Mouse (Mus musculus) kidney, postnatal 0 days (tissue): ENCODE measurements around the gene Gm2897. TPM values are rescaled to one million over a fixed set of nuclear protein-coding genes. Genes with fewer than 3 reads are reported as not detected.
"Not testable (repeated sequence)": the region's sequence is repeated elsewhere in the genome, so short reads cannot be mapped to it uniquely, and the experiment has no call there.

Source experiments
- ATAC-seq: fragments of 200-750 bp; cut with Nextera tagmentation; replicated peaks from 2 replicates; pipeline ENCODE4 v1.8.0; 2017; ENCODE audit warnings: low read depth, moderate number of reproducible peaks, moderate TSS enrichment, moderate library complexity; ENCODE audit not compliant: low FRiP score
- DNase-seq: peaks from one replicate; pipeline ENCODE4 v3.0.0-alpha.2; 2016; ENCODE audit warnings: low spot score
- H3K27ac ChIP-seq: fragments of 300-500 bp; sonication (generic); 2 replicates; pipeline ENCODE4 v1.5.1; 2014; ENCODE audit warnings: mild to moderate bottlenecking
- H3K27me3 ChIP-seq: fragments of 300-500 bp; sonication (generic); 2 replicates; pipeline ENCODE4 v1.6.1; 2014; ENCODE audit warnings: low read length, mixed read lengths; ENCODE audit not compliant: insufficient read depth
- H3K36me3 ChIP-seq: fragments of 300-500 bp; sonication (generic); 2 replicates; pipeline ENCODE4 v1.6.1; 2014; ENCODE audit warnings: low read length, mixed read lengths; ENCODE audit not compliant: insufficient read depth
- H3K4me1 ChIP-seq: fragments of 300-500 bp; sonication (generic); replicated peaks from 2 replicates; pipeline ENCODE4 v1.6.1; 2014; ENCODE audit warnings: antibody characterized with exemption, low read length, mixed read lengths; ENCODE audit not compliant: insufficient read depth
- H3K4me2 ChIP-seq: fragments of 300-500 bp; sonication (generic); 2 replicates; pipeline ENCODE4 v1.6.1; 2014; ENCODE audit warnings: mild to moderate bottlenecking, low read length, moderate library complexity, mixed read lengths
- H3K4me3 ChIP-seq: fragments of 300-500 bp; sonication (generic); replicated peaks from 2 replicates; pipeline ENCODE4 v1.5.1; 2014; ENCODE audit warnings: low read depth, low read length
- H3K9ac ChIP-seq: fragments of 300-500 bp; sonication (generic); 2 replicates; pipeline ENCODE4 v1.6.1; 2014; ENCODE audit warnings: low read depth, low read length
- H3K9me3 ChIP-seq: fragments of 300-500 bp; sonication (generic); replicated peaks from 2 replicates; pipeline ENCODE4 v1.6.1; 2016; ENCODE audit warnings: low read length, inconsistent platforms, mixed read lengths
- CTCF ChIP-seq: IDR thresholded peaks from 2 replicates; pipeline ENCODE4 v1.5.1; 2016; ENCODE audit warnings: antibody characterized with exemption, low read depth, mild to moderate bottlenecking, moderate library complexity
- WGBS: fragments of 180-500 bp; shearing (Covaris S2); extraction: QIAGEN DNeasy Blood & Tissue Kit; methylation state at CpG from one replicate; pipeline ENCODE4 v1.1.7; 2014; 5-methylcytosine and 5-hydroxymethylcytosine counted together
- polyA plus RNA-seq: library from polyadenylated mRNA; unstranded; fragments of >200 nt; fragmentation: Nextera tagmentation; extraction: Ambion mirVana; gene quantifications from 2 replicates; pipeline ENCODE4 v1.2.1, GENCODE M21; 2015

Gene Gm2897
- polyA plus RNA-seq = 0.99 and 1.1 TPM in 2 replicates

GRCm38 (mm10) chr14:3048727-3049512, at the start of gene Gm2897:
TSS of gene Gm2897 (plus strand) at chr14:3049285.
- H3K4me3 ChIP-seq = peak within 1 kb of the TSS; percentile 31
- H3K4me2 ChIP-seq = peak within 1 kb of the TSS; percentile 62
- H3K9ac ChIP-seq, H3K36me3 ChIP-seq, H3K9me3 ChIP-seq, H3K27ac ChIP-seq, H3K4me1 ChIP-seq, H3K27me3 ChIP-seq, ATAC-seq: not testable (repeated sequence)
- 11% methylated on average over 9 of the region's 40 CpGs for WGBS
- DNase-seq = peak; percentile 6

GRCm38 (mm10) chr14:3029702-3030101, 19.4 kb upstream of the Gm2897 start, which contains the start of gene Gm2888:
TSS of gene Gm2888 (plus strand) at chr14:3030002.
- H3K9ac ChIP-seq, H3K9me3 ChIP-seq, ATAC-seq, H3K27ac ChIP-seq, H3K36me3 ChIP-seq, H3K27me3 ChIP-seq, H3K4me1 ChIP-seq, H3K4me3 ChIP-seq, H3K4me2 ChIP-seq, DNase-seq: not testable (repeated sequence)
- 82% methylated on average over 2 of the region's 3 CpGs for WGBS

GRCm38 (mm10) chr14:3049513-3049800, 372 bp downstream of the Gm2897 start:
- 0% methylated on average over 12 of the region's 20 CpGs for WGBS
- ATAC-seq, H3K36me3 ChIP-seq, H3K4me1 ChIP-seq, H3K27ac ChIP-seq, DNase-seq, H3K27me3 ChIP-seq, H3K9ac ChIP-seq, H3K9me3 ChIP-seq: not testable (repeated sequence)
- Histone ChIP-seq H3K4me3 (peak overlapping the region; percentile 31), H3K4me2 (peak overlapping the region; percentile 62)

- H3K27me3 ChIP-seq, H3K4me1 ChIP-seq, H3K9ac ChIP-seq, H3K4me3 ChIP-seq, H3K36me3 ChIP-seq, ATAC-seq, DNase-seq, H3K9me3 ChIP-seq, H3K27ac ChIP-seq, H3K4me2 ChIP-seq: not testable (repeated sequence)
- 2% methylated on average over 5 of the region's 8 CpGs for WGBS
- 0 out of 2 replicates have a peak, but pooled peaks have one; percentile 17 for TF ChIP-seq CTCF
These were observed 1.0 kb downstream of the Gm2897 start for GRCm38 (mm10) chr14:3050087-3050486.

GRCm38 (mm10) chr14:3116051-3116450, 67.0 kb downstream of the Gm2897 start:
- ATAC-seq, H3K9me3 ChIP-seq, H3K27ac ChIP-seq, H3K36me3 ChIP-seq, H3K4me2 ChIP-seq, DNase-seq, H3K4me1 ChIP-seq, H3K9ac ChIP-seq, H3K4me3 ChIP-seq, H3K27me3 ChIP-seq: not testable (repeated sequence)
- 92% methylated on average over 9 of the region's 25 CpGs for WGBS

Other genes with a start within 250 kb of the Gm2897 start
- gene Gm2888, start 19.3 kb upstream of the Gm2897 start, polyA plus RNA-seq = not detected in 2 replicates
- gene Gm10340, start 84.7 kb downstream of the Gm2897 start, polyA plus RNA-seq = not detected in 2 replicates
- not detected in 2 replicates for gene Gm5795, start 139.0 kb downstream of the Gm2897 start, polyA plus RNA-seq
- 3.1 and 3.5 TPM in 2 replicates for gene D830030K20Rik, start 159.2 kb downstream of the Gm2897 start, polyA plus RNA-seq